Mouse (Mus musculus): ENCODE results near the gene Nars2.

GRCm38 (mm10) chr7:97084181-97084580 lies 132.9 kb downstream of the Nars2 start:
- TF ChIP-seq CTCF (IDR thresholded peaks at IDR 0.05; ENCODE audit: control insufficient read depth, insufficient read depth, low read length) (no peak), POLR2A (IDR thresholded peaks at IDR 0.05; ENCODE audit: borderline replicate concordance, control insufficient read depth, low read depth, low read length) (no peak)
